ENCODE assay signal across 8 mouse cellular contexts in the genomic region with DNA sequence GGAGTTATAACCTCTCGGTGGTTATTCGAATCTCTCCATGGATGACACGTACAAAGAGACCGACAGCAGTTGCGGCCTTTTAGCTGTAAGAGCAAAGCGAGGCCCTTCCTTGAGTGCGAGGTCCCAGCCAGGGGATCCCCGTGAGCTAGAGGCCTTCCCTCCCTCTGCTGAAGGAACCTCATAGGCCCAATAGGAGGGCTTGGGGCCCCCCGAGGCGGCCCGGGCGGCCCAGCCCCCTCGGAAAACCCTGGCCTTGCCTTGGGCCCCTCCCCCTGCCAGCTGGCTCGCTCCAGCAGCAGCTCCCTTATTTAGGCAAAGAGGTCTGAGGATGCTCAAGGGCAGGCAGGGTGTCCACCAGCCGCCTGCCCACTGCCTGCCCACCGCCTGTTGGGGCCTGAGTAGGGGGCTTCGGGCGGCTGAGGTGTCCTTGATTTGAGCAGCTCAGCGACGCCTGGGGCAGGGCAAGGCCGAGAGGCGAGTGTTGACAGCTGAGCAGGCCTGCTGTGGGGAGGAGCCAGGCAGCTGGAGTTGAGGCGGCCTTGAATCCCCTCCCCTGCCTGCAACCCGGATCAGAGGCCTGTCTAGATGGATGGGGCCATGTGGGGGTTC. TPM values are rescaled to one million over a fixed set of nuclear protein-coding genes. Genes with fewer than 3 reads are reported as not detected.
DNase-seq lines count a peak whose midpoint lies in the region; ATAC-seq lines count a peak whose summit lies in the region.

No protein-coding gene starts in this region.

- H3K9me3 ChIP-seq in embryonic facial prominence, embryonic 15.5 days (replicated peaks): no peaks in the 10 kb centered on the region
- H3K9me3 ChIP-seq in hindbrain, embryonic 11.5 days (ENCODE audit: control insufficient read depth, low read length): no peaks in the 10 kb centered on the region
- H3K9me3 ChIP-seq in midbrain, embryonic 11.5 days (ENCODE audit: control insufficient read depth, low read length): no peaks in the 10 kb centered on the region

- peak overlapping the region; percentile 60 for H3K4me3 ChIP-seq in embryonic facial prominence, embryonic 15.5 days (replicated peaks)
- peak overlapping the region; percentile 76 for H3K4me3 ChIP-seq in hindbrain, embryonic 11.5 days (ENCODE audit: low read depth, low read length)
- peak overlapping the region; percentile 75 for H3K4me3 ChIP-seq in midbrain, embryonic 11.5 days (ENCODE audit: low read depth, low read length)

- H3K36me3 ChIP-seq in embryonic facial prominence, embryonic 15.5 days: no peaks in the 10 kb centered on the region
- H3K36me3 ChIP-seq in hindbrain, embryonic 11.5 days (ENCODE audit: control insufficient read depth, insufficient read depth, low read length): no peaks in the 10 kb centered on the region
- H3K36me3 ChIP-seq in midbrain, embryonic 11.5 days (ENCODE audit: control insufficient read depth, insufficient read depth, low read length): no peaks in the 10 kb centered on the region

- H3K4me1 ChIP-seq in embryonic facial prominence, embryonic 15.5 days: peaks cover 44% of the 10 kb centered on the region
- peaks cover 19% of the 10 kb centered on the region for H3K4me1 ChIP-seq in hindbrain, embryonic 11.5 days (replicated peaks; ENCODE audit: control insufficient read depth, insufficient read depth, low read length)
- peaks cover 29% of the 10 kb centered on the region for H3K4me1 ChIP-seq in midbrain, embryonic 11.5 days (ENCODE audit: control insufficient read depth, insufficient read depth, low read length)

- H3K27me3 ChIP-seq in embryonic facial prominence, embryonic 15.5 days: peaks cover 61% of the 10 kb centered on the region
- peaks cover 12% of the 10 kb centered on the region; the same call in 1 of the 2 replicates for H3K27me3 ChIP-seq in hindbrain, embryonic 11.5 days (ENCODE audit: control insufficient read depth, insufficient read depth, low read length)
- H3K27me3 ChIP-seq in midbrain, embryonic 11.5 days (ENCODE audit: control insufficient read depth, insufficient read depth, low read length): peaks cover 19% of the 10 kb centered on the region

- peak; percentile 18; the same call in 1 of the 2 replicates for ATAC-seq in frontal cortex, adult (ENCODE audit: low TSS enrichment)
- peak; percentile 56 for ATAC-seq in embryonic facial prominence, embryonic 15.5 days (ENCODE audit: insufficient number of reproducible peaks, low FRiP score, low TSS enrichment, low read depth)
- ATAC-seq in hindbrain, embryonic 11.5 days (ENCODE audit: low FRiP score): peak; percentile 64
- peak; percentile 64 for ATAC-seq in midbrain, embryonic 11.5 days (ENCODE audit: low FRiP score)

- no peak overlapping the region for H3K9ac ChIP-seq in embryonic facial prominence, embryonic 15.5 days
- peak overlapping the region; percentile 67 for H3K9ac ChIP-seq in hindbrain, embryonic 11.5 days (ENCODE audit: low read depth, low read length)
- peak overlapping the region; percentile 54 for H3K9ac ChIP-seq in midbrain, embryonic 11.5 days (ENCODE audit: low read length)

- H3K27ac ChIP-seq in embryonic facial prominence, embryonic 15.5 days (replicated peaks): peak overlapping the region; percentile 74
- H3K27ac ChIP-seq in hindbrain, embryonic 11.5 days (ENCODE audit: low read depth, low read length): peak overlapping the region; percentile 99
- peak overlapping the region; percentile 94 for H3K27ac ChIP-seq in midbrain, embryonic 11.5 days (ENCODE audit: low read depth, low read length)

- H3K4me2 ChIP-seq in embryonic facial prominence, embryonic 15.5 days (replicated peaks): peak overlapping the region; percentile 99
- peak overlapping the region; percentile 94 for H3K4me2 ChIP-seq in hindbrain, embryonic 11.5 days (replicated peaks; ENCODE audit: low read depth, low read length)
- peak overlapping the region; percentile 90 for H3K4me2 ChIP-seq in midbrain, embryonic 11.5 days

- WGBS in embryonic facial prominence, embryonic 15.5 days: 2% methylated on average over 24 of the region's 24 CpGs
- under 1% methylated on average over 24 of the region's 24 CpGs for WGBS in hindbrain, embryonic 11.5 days
- 0% methylated on average over 24 of the region's 24 CpGs for WGBS in midbrain, embryonic 11.5 days

- no peak for DNase-seq in frontal cortex, adult 2 months (ENCODE audit: extremely low spot score in 1 of 2, low spot score in 1 of 2)
- peak; percentile 70 for DNase-seq in R1 (ENCODE audit: low read depth, low spot score)
- DNase-seq in hindbrain, embryonic 11.5 days (ENCODE audit: low spot score): peak; percentile 76
- DNase-seq in midbrain, embryonic 11.5 days (ENCODE audit: low spot score, missing footprints): peak; percentile 95
- DNase-seq in testis, postnatal 14 days (ENCODE audit: low spot score): peak; percentile 77
- no peak for DNase-seq in right cerebral cortex, adult 2 months (ENCODE audit: low spot score in 2 of 2)

RNA-seq across cellular contexts. Expression of a gene that starts 1.0 kb away (rescaled TPM):
- 65.0 and 65.8 TPM in 2 replicates for polyA plus RNA-seq in frontal cortex, adult 2 months (2012; rRNA removed)
- 4.8 and 5.1 TPM in 2 replicates for polyA plus RNA-seq in embryonic facial prominence, embryonic 15.5 days (2015; fragmentation: Nextera tagmentation; extraction: Ambion mirVana)
- polyA plus RNA-seq in hindbrain, embryonic 11.5 days (2014; fragmentation: Nextera tagmentation; extraction: Ambion mirVana): 11.9 and 12.3 TPM in 2 replicates
- polyA plus RNA-seq in midbrain, embryonic 11.5 days (2014; fragmentation: Nextera tagmentation; extraction: Ambion mirVana): 12.5 and 16.2 TPM in 2 replicates

RNA-seq across cellular contexts. Expression of a gene that starts 12.3 kb away (rescaled TPM):
- polyA plus RNA-seq in frontal cortex, adult 2 months (2012; rRNA removed): 10.1 and 10.7 TPM in 2 replicates
- polyA plus RNA-seq in embryonic facial prominence, embryonic 15.5 days (2015; fragmentation: Nextera tagmentation; extraction: Ambion mirVana): 6.5 and 6.9 TPM in 2 replicates
- polyA plus RNA-seq in hindbrain, embryonic 11.5 days (2014; fragmentation: Nextera tagmentation; extraction: Ambion mirVana): 4.5 and 5.2 TPM in 2 replicates
- polyA plus RNA-seq in midbrain, embryonic 11.5 days (2014; fragmentation: Nextera tagmentation; extraction: Ambion mirVana): 4.9 and 5.5 TPM in 2 replicates

RNA-seq across cellular contexts. Expression of a gene that starts 39.6 kb away (rescaled TPM):
- polyA plus RNA-seq in frontal cortex, adult 2 months (2012; rRNA removed): 3.0 and 4.7 TPM in 2 replicates
- polyA plus RNA-seq in embryonic facial prominence, embryonic 15.5 days (2015; fragmentation: Nextera tagmentation; extraction: Ambion mirVana): 3.9 and 4.7 TPM in 2 replicates
- 0.12 and 0.28 TPM in 2 replicates for polyA plus RNA-seq in hindbrain, embryonic 11.5 days (2014; fragmentation: Nextera tagmentation; extraction: Ambion mirVana)
- 0.40 and 0.66 TPM in 2 replicates for polyA plus RNA-seq in midbrain, embryonic 11.5 days (2014; fragmentation: Nextera tagmentation; extraction: Ambion mirVana)

RNA-seq across cellular contexts. Expression of a gene that starts 41.1 kb away (rescaled TPM):
- 49.5 and 53.9 TPM in 2 replicates for polyA plus RNA-seq in frontal cortex, adult 2 months (2012; rRNA removed)
- polyA plus RNA-seq in embryonic facial prominence, embryonic 15.5 days (2015; fragmentation: Nextera tagmentation; extraction: Ambion mirVana): 40.7 and 47.0 TPM in 2 replicates
- 29.7 and 31.7 TPM in 2 replicates for polyA plus RNA-seq in hindbrain, embryonic 11.5 days (2014; fragmentation: Nextera tagmentation; extraction: Ambion mirVana)
- polyA plus RNA-seq in midbrain, embryonic 11.5 days (2014; fragmentation: Nextera tagmentation; extraction: Ambion mirVana): 32.5 and 34.1 TPM in 2 replicates

Comparison
In these comparisons a context has a peak if more than half of its experiments do, and no peak if none do; other contexts are left out.
1. DNase-seq: peak in R1 (single experiment), hindbrain, embryonic 11.5 days (single experiment), midbrain, embryonic 11.5 days (single experiment) and testis, postnatal 14 days (single experiment); none in frontal cortex, adult 2 months (0 of 2) and right cerebral cortex, adult 2 months (0 of 2).
2. Peak in every context shown above with its lines, with median percentiles within 50 percentile points of each other: ATAC-seq, H3K27ac ChIP-seq, H3K4me2 ChIP-seq and H3K4me3 ChIP-seq.